Mouse (Mus musculus) lung, postnatal 0 days (tissue): ENCODE results near the gene Csf3r.

Experiments used
- CTCF ChIP-seq: IDR thresholded peaks from 2 replicates; pipeline ENCODE4 v1.5.1; 2016; ENCODE audit warnings: antibody characterized with exemption, mild to moderate bottlenecking
- EP300 ChIP-seq: IDR thresholded peaks from 2 replicates; pipeline ENCODE4 v1.6.1; 2016; ENCODE audit warnings: antibody characterized with exemption, mild to moderate bottlenecking, control low read depth

DNA sequence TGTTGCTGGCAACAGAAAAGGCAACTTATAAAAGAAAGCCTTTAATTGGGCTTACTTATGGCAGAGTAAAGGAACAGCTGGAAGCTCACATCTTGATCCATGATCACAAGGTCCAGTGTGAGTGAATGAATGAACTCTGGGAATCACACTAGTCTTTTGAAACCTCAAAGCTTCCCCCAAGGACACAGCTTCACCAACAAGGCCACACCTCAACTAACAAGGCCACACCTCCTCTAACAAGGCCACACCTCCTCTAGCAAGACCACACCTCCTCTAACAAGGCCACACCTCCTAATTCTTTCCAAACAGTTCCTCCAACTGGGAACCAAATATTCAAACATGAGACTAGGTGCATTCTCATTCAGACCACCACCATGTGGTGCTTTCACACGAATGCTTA lies 57.3 kb downstream of the Csf3r start:
- TF ChIP-seq CTCF (no peak), EP300 (no peak)
